Mouse (Mus musculus): ENCODE data around the gene Abcg4. TPM values are rescaled to one million over a fixed set of nuclear protein-coding genes. Genes with fewer than 3 reads are reported as not detected.

Abcg4 gene
- under 1 TPM; 0.23 to 0.47 TPM for polyA plus RNA-seq (2017; shearing (Covaris generic))

GRCm38 (mm10) chr9:44288076-44288958 lies at the start of gene Abcg4:
TSS of gene Abcg4 (minus strand) at chr9:44288615.

GRCm38 (mm10) chr9:44334396-44335330 lies 46.2 kb upstream of the Abcg4 start, which contains the start of gene H2afx:
TSS of gene H2afx (plus strand) at chr9:44334694.

GRCm38 (mm10) chr9:44325768-44326370 lies 37.5 kb upstream of the Abcg4 start, which contains the start of gene Dpagt1:
TSS of gene Dpagt1 (plus strand) at chr9:44326019.

GRCm38 (mm10) chr9:44319887-44320798 lies 31.7 kb upstream of the Abcg4 start, which contains the start of gene C2cd2l:
TSS of gene C2cd2l (minus strand) at chr9:44320285.

GRCm38 (mm10) chr9:44305466-44306079 lies 17.2 kb upstream of the Abcg4 start, which contains the start of gene Hinfp:
TSS of gene Hinfp (minus strand) at chr9:44305671.

GRCm38 (mm10) chr9:44268432-44268831 lies 20.0 kb downstream of the Abcg4 start, which contains the start of gene Nlrx1:
TSS of gene Nlrx1 (minus strand) at chr9:44268599.

GRCm38 (mm10) chr9:44251314-44251713 lies 37.1 kb downstream of the Abcg4 start, which contains the start of gene Pdzd3:
TSS of gene Pdzd3 (minus strand) at chr9:44251471.

GRCm38 (mm10) chr9:44240399-44240798 lies 48.0 kb downstream of the Abcg4 start, which contains the start of gene Ccdc153:
TSS of gene Ccdc153 (plus strand) at chr9:44240676.

GRCm38 (mm10) chr9:44233802-44234478 lies 54.5 kb downstream of the Abcg4 start, which contains the start of gene Cbl:
TSS of gene Cbl (minus strand) at chr9:44234049.

Other genes with a start within 250 kb of the Abcg4 start
- gene Thy1, start 245.2 kb downstream of the Abcg4 start, polyA plus RNA-seq (2017; shearing (Covaris generic)), result 100 to 1,000 TPM; 123 to 131 TPM
- 1 to 10 TPM; 1.2 to 5.7 TPM for gene Usp2, start 221.6 kb downstream of the Abcg4 start, polyA plus RNA-seq (2017; shearing (Covaris generic))
- not detected for gene Mfrp, start 186.9 kb downstream of the Abcg4 start, polyA plus RNA-seq (2017; shearing (Covaris generic))
- gene C1qtnf5, start 181.4 kb downstream of the Abcg4 start, polyA plus RNA-seq (2017; shearing (Covaris generic)), result not detected
- not detected for gene Gm49380, start 175.1 kb downstream of the Abcg4 start, polyA plus RNA-seq (2017; shearing (Covaris generic))
- gene Rnf26, start 175.1 kb downstream of the Abcg4 start, polyA plus RNA-seq (2017; shearing (Covaris generic)), result 10 to 100 TPM; 26.3 to 30.5 TPM
- under 1 TPM; 0.25 to 0.42 TPM for gene Mcam, start 154.1 kb downstream of the Abcg4 start, polyA plus RNA-seq (2017; shearing (Covaris generic))
- 10 to 100 TPM; 34.0 to 44.8 TPM for gene Cbl, start 54.6 kb downstream of the Abcg4 start, polyA plus RNA-seq (2017; shearing (Covaris generic))
- gene Ccdc153, start 47.9 kb downstream of the Abcg4 start, polyA plus RNA-seq (2017; shearing (Covaris generic)), result not detected
- under 1 TPM in 1 of 2 experiments, not detected in 1; 0.29 TPM for gene Pdzd3, start 37.1 kb downstream of the Abcg4 start, polyA plus RNA-seq (2017; shearing (Covaris generic))
- gene Nlrx1, start 20.0 kb downstream of the Abcg4 start, polyA plus RNA-seq (2017; shearing (Covaris generic)), result 10 to 100 TPM in 1 of 2 experiments, 1 to 10 TPM in 1; 4.7 to 19.8 TPM
- 10 to 100 TPM; 19.1 to 24.3 TPM for gene Hinfp, start 17.1 kb upstream of the Abcg4 start, polyA plus RNA-seq (2017; shearing (Covaris generic))
- gene C2cd2l, start 31.7 kb upstream of the Abcg4 start, polyA plus RNA-seq (2017; shearing (Covaris generic)), result 10 to 100 TPM; 11.9 to 17.2 TPM
- gene Dpagt1, start 37.4 kb upstream of the Abcg4 start, polyA plus RNA-seq (2017; shearing (Covaris generic)), result 10 to 100 TPM; 21.2 to 25.6 TPM
- 10 to 100 TPM; 91.6 to 95.0 TPM for gene H2afx, start 46.1 kb upstream of the Abcg4 start, polyA plus RNA-seq (2017; shearing (Covaris generic))
- gene Hmbs, start 55.6 kb upstream of the Abcg4 start, polyA plus RNA-seq (2017; shearing (Covaris generic)), result 10 to 100 TPM; 49.9 to 72.7 TPM
- 10 to 100 TPM; 42.5 to 45.4 TPM for gene Vps11, start 73.1 kb upstream of the Abcg4 start, polyA plus RNA-seq (2017; shearing (Covaris generic))
- gene Hyou1, start 90.9 kb upstream of the Abcg4 start, polyA plus RNA-seq (2017; shearing (Covaris generic)), result 10 to 100 TPM in 1 of 2 experiments, 1 to 10 TPM in 1; 8.6 to 14.9 TPM
- gene Slc37a4, start 108.2 kb upstream of the Abcg4 start, polyA plus RNA-seq (2017; shearing (Covaris generic)), result 10 to 100 TPM; 29.2 to 31.4 TPM
- 1,000 to 10,000 TPM; 1,382 to 2,409 TPM for gene Rps25, start 118.5 kb upstream of the Abcg4 start, polyA plus RNA-seq (2017; shearing (Covaris generic))
- gene Trappc4, start 119.0 kb upstream of the Abcg4 start, polyA plus RNA-seq (2017; shearing (Covaris generic)), result 100 to 1,000 TPM; 118 to 138 TPM
- 10 to 100 TPM; 53.3 to 67.6 TPM for gene Ccdc84, start 130.0 kb upstream of the Abcg4 start, polyA plus RNA-seq (2017; shearing (Covaris generic))
- under 1 TPM; 0.19 to 0.75 TPM for gene Foxr1, start 152.5 kb upstream of the Abcg4 start, polyA plus RNA-seq (2017; shearing (Covaris generic))
- not detected for gene Upk2, start 166.4 kb upstream of the Abcg4 start, polyA plus RNA-seq (2017; shearing (Covaris generic))
- gene Bcl9l, start 194.2 kb upstream of the Abcg4 start, polyA plus RNA-seq (2017; shearing (Covaris generic)), result 10 to 100 TPM; 14.8 to 24.6 TPM